Mouse (Mus musculus) heart, embryonic 14.5 days (tissue): Measurements from ENCODE around the gene Klkb1. TPM values are rescaled to one million over a fixed set of nuclear protein-coding genes. Genes with fewer than 3 reads are reported as not detected.

Experiments
- ATAC-seq: fragments of 200-750 bp; cut with Nextera tagmentation; 2 replicates; pipeline ENCODE4 v1.8.0; 2017; ENCODE audit warnings: low read depth, moderate TSS enrichment; ENCODE audit not compliant: insufficient number of reproducible peaks, insufficient read depth, low FRiP score
- H3K27ac ChIP-seq, 2 experiments: fragments of 200-500 bp in 1 of 2; fragments of 300-500 bp in 1 of 2; sonication (generic) in 1 of 2; replicated peaks in 1 of 2; 2 replicates each; pipeline ENCODE4 v1.5.1; 2012 to 2014; ENCODE audit warnings: low read depth in 2 of 2, low read length in 2 of 2, control low read depth in 1 of 2, mild to moderate bottlenecking in 1 of 2, mixed read lengths in 1 of 2; ENCODE audit not compliant: control insufficient read depth in 1 of 2, insufficient read depth in 1 of 2
- H3K27me3 ChIP-seq: fragments of 300-500 bp; sonication (generic); 2 replicates; pipeline ENCODE4 v1.6.1; 2014; ENCODE audit warnings: mild to moderate bottlenecking, low read length, control low read depth; ENCODE audit not compliant: control insufficient read depth, insufficient read depth
- H3K36me3 ChIP-seq: fragments of 300-500 bp; sonication (generic); 2 replicates; pipeline ENCODE4 v1.6.1; 2014; ENCODE audit warnings: mild to moderate bottlenecking, control low read depth, low read length, mixed read lengths; ENCODE audit not compliant: control insufficient read depth, insufficient read depth
- H3K4me1 ChIP-seq, 2 experiments: fragments of 200-500 bp in 1 of 2; fragments of 300-500 bp in 1 of 2; sonication (generic) in 1 of 2; 2 replicates each; pipeline ENCODE4 v1.6.1; 2012 to 2014; ENCODE audit warnings: low read length in 2 of 2, control low read depth in 1 of 2, mixed read lengths in 1 of 2; ENCODE audit not compliant: control insufficient read depth in 2 of 2, insufficient read depth in 2 of 2
- H3K4me2 ChIP-seq: fragments of 300-500 bp; sonication (generic); 2 replicates; pipeline ENCODE4 v1.6.1; 2014; ENCODE audit warnings: mild to moderate bottlenecking, low read length
- H3K4me3 ChIP-seq, 2 experiments: fragments of 200-500 bp in 1 of 2; fragments of 300-500 bp in 1 of 2; sonication (generic) in 1 of 2; 2 replicates each; pipeline ENCODE4 v1.5.1; 2012 to 2014; ENCODE audit warnings: low read length in 2 of 2, mild to moderate bottlenecking in 2 of 2, control low read depth in 1 of 2, low read depth in 1 of 2, moderate library complexity in 1 of 2; ENCODE audit not compliant: control insufficient read depth in 1 of 2, insufficient read depth in 1 of 2
- H3K9ac ChIP-seq: fragments of 300-500 bp; sonication (generic); 2 replicates; pipeline ENCODE4 v1.6.1; 2014; ENCODE audit warnings: mild to moderate bottlenecking, low read length
- H3K9me3 ChIP-seq: fragments of 300-500 bp; sonication (generic); 2 replicates; pipeline ENCODE4 v1.6.1; 2016; ENCODE audit warnings: low read length, control low read depth; ENCODE audit not compliant: control insufficient read depth
- WGBS: fragments of 180-500 bp; shearing (Covaris S2); extraction: QIAGEN DNeasy Blood & Tissue Kit; methylation state at CpG from one replicate; pipeline ENCODE4 v1.1.7; 2014; 5-methylcytosine and 5-hydroxymethylcytosine counted together
- polyA plus RNA-seq: library from polyadenylated mRNA; unstranded; fragments of >200 nt; fragmentation: Nextera tagmentation; extraction: Ambion mirVana; gene quantifications from 2 replicates; pipeline ENCODE4 v1.2.1, GENCODE M21; 2014

The Klkb1 gene
- polyA plus RNA-seq, 1 experiment from 2014 or later: not detected

DNA sequence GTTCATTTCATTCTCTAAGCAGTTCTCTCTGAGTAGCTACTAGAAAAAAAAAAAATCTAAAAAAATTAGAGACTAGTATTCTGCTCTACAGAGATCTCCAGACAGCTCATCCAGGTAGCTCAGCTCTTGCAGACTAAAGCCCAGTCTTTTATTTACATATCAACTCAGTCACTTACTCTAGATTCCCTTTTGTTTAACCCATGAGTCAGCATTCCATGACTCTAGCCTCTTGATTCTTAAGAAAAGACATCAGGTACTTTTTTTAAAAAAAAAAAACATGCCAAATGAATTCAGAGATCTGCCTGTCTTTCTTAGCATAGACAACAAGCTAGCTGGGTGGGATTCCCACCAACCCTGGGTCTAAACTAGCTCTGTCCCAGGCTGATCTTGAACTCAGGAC is 26.2 kb downstream of the Klkb1 start:
- Histone ChIP-seq H3K9me3 (no peaks in the 10 kb centered on the region), H3K4me2 (no peak overlapping the region), H3K4me1 (no peaks in the 10 kb centered on the region), H3K9ac (no peak overlapping the region), H3K27me3 (no peaks in the 10 kb centered on the region), H3K36me3 (no peaks in the 10 kb centered on the region), H3K4me3 (no peak overlapping the region), H3K27ac (no peak overlapping the region)
- ATAC-seq: no peak

DNA sequence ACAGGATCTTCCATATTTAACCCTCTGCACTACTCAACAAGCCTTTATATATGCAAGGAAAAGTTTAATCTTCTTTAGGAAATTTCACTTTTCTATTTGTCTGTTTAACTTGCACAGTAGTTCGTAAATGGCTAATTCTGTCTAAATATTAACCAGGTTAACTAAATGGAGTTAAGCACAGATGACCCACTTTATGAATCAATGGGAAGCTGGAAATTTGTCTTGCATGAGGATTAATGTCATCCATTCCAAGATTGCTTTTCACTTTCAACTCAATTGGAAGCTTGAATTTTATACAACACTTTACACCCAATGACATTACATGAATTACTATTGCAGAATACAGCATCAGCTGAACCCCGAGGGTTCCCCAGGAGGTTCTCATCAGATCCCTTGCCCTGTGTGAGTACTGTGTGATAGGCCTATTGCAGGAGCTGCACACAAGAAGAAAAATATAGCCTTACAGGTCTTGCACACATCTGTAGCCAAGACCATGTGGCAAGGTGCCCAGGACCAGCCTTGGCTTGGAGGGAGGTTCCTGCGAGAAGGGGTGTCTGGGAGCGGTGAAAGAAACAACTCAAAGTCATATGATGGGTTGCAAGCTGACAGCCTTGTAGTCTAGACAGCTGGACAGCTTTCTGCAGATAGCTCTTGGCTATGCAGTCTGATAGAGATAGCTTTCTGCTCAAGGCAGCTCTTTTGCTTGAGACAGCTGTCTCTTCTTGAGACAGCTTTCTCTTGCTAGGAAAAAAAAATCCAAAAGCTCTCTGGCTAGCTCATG is 26.9 kb downstream of the Klkb1 start:
- no peak overlapping the region for H3K9ac ChIP-seq
- no peak overlapping the region for H3K4me2 ChIP-seq
- WGBS: 50% methylated on average over 4 of the region's 4 CpGs
- H3K4me3 ChIP-seq: no peak overlapping the region
- no peak for ATAC-seq
- H3K4me1 ChIP-seq: no peaks in the 10 kb centered on the region
- H3K27ac ChIP-seq: no peak overlapping the region
- no peaks in the 10 kb centered on the region for H3K27me3 ChIP-seq
- no peaks in the 10 kb centered on the region for H3K36me3 ChIP-seq
- no peaks in the 10 kb centered on the region for H3K9me3 ChIP-seq

DNA sequence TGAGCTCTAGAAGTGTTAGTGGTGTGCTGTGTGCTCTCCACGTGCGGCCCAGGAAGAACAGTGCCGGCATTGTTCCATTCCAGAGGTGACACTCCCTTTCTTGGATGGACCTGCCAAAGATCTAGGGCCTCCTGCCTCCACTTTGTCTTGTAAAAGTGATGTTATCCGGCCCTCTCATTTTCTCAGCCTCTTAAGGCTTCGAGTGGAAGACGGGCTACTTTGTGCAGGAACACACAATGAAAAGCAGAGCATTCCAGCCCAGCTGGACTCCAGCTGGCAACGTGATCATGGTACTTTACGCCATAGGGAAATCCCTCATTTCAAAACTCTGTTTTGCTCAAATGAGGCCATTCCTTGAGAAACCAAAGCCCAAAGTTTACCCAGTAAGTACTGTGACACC is 27.7 kb downstream of the Klkb1 start:
- no peak overlapping the region for H3K9ac ChIP-seq
- H3K4me2 ChIP-seq: no peak overlapping the region
- no peaks in the 10 kb centered on the region for H3K9me3 ChIP-seq
- no peak for ATAC-seq
- H3K4me3 ChIP-seq: no peak overlapping the region
- WGBS: 57% methylated on average over 8 of the region's 8 CpGs
- no peaks in the 10 kb centered on the region for H3K4me1 ChIP-seq
- no peak overlapping the region for H3K27ac ChIP-seq
- H3K27me3 ChIP-seq: no peaks in the 10 kb centered on the region
- H3K36me3 ChIP-seq: no peaks in the 10 kb centered on the region

DNA sequence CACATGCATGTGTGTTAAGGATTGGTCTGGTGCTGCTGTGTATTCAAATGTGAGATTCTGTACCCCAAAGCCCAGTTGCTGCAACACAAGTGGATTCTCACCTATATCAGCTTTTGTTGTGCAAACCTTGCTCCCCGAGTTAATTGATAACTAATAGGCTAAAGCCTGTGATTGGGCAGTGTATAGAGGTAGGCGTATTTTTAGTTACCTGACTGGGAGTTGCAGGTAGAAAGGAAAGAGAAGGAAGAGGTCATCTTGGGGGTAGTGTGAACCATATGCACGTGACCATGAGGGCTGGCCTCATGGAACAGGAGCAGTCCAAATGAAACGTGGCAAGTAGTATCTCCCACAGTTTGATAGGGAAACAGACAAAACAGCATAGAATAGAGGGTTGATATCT is 29.7 kb downstream of the Klkb1 start:
- H3K36me3 ChIP-seq: no peaks in the 10 kb centered on the region
- no peak overlapping the region for H3K27ac ChIP-seq
- no peak overlapping the region for H3K9ac ChIP-seq
- no peak overlapping the region for H3K4me3 ChIP-seq
- H3K4me2 ChIP-seq: no peak overlapping the region
- H3K27me3 ChIP-seq: no peaks in the 10 kb centered on the region
- no peaks in the 10 kb centered on the region for H3K9me3 ChIP-seq
- no peaks in the 10 kb centered on the region for H3K4me1 ChIP-seq
- ATAC-seq: no peak
- WGBS: 80% methylated on average over 4 of the region's 4 CpGs

DNA sequence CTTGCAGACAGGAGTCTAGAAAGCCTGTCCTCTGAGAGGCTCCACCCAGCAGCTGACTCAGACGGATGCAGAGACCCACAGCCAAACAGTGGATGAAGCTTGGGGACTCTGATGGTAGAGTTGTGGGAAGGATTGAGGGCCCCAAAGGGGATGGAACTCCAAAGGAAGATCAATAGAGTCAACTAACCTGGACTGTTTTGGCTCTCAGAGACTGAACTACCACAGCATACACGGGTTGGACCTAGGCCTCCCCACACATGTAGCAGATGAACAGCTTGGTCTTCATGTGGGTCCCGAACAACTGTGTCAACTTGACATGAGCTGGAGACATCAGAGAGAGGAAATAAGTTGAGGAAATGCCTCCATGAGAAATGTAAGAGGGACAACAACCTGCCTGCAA is 31.8 kb downstream of the Klkb1 start:
- Histone ChIP-seq H3K4me2 (no peak overlapping the region), H3K4me1 (no peaks in the 10 kb centered on the region), H3K27ac (no peak overlapping the region), H3K4me3 (no peak overlapping the region), H3K36me3 (no peaks in the 10 kb centered on the region), H3K9ac (no peak overlapping the region), H3K9me3 (no peaks in the 10 kb centered on the region), H3K27me3 (no peaks in the 10 kb centered on the region)
- no peak for ATAC-seq
- WGBS: 78% methylated on average over 3 of the region's 3 CpGs

DNA sequence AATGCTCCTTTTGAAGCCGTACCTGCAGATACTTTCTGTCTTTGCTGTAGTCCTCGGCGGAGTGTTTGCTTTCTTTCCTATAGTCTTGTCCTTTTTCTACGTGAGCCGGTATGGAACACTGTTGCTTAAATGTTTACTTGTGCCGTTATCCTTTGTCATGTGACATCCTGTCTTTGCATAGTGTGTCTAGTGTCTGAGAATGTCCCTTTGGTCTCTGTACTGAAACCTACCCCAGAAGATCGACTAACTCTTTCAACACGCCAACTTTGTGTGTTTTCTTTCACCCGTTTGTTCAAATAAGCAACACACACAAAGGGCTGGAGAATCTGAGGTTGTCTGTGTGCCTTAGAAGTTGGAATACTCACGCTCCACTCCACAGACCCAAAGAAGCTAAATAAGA is 32.7 kb downstream of the Klkb1 start, which contains the start of gene F11:
Gene F11 (minus strand): TSS at position 112 of the 400 bp plus-strand sequence.
- ATAC-seq: no peak
- 68% methylated on average over 10 of the region's 10 CpGs for WGBS
- H3K27ac ChIP-seq: no peak within 1 kb of the TSS
- H3K4me2 ChIP-seq: no peak within 1 kb of the TSS
- H3K36me3 ChIP-seq: no peaks in the 10 kb centered on the region
- no peak within 1 kb of the TSS for H3K4me3 ChIP-seq
- H3K9me3 ChIP-seq: no peaks in the 10 kb centered on the region
- no peaks in the 10 kb centered on the region for H3K27me3 ChIP-seq
- no peaks in the 10 kb centered on the region for H3K4me1 ChIP-seq
- no peak within 1 kb of the TSS for H3K9ac ChIP-seq

DNA sequence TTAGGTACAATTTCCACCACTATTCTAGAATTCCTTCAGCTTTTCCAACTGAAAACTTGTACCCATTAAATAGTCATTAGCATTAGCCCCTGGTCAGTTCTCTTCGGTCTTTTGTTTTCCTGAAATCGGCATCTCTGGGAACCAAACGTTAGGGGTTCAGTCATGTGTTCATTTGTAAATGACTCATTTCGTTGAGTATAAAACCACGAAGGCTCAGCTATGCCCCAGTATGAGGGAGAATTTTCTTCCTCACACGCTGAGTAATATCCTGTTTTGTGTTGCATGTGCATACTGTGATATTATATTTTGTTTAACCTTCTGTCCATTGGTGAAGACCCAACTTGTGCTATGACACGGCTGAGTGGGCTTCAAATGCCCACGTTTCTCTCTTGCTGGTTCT is 36.2 kb downstream of the Klkb1 start:
- 76% methylated on average over 8 of the region's 8 CpGs for WGBS
- H3K27me3 ChIP-seq: no peaks in the 10 kb centered on the region
- no peaks in the 10 kb centered on the region for H3K36me3 ChIP-seq
- no peak overlapping the region for H3K27ac ChIP-seq
- no peaks in the 10 kb centered on the region for H3K9me3 ChIP-seq
- no peak overlapping the region for H3K4me2 ChIP-seq
- H3K9ac ChIP-seq: no peak overlapping the region
- no peak for ATAC-seq
- no peak overlapping the region for H3K4me3 ChIP-seq
- no peaks in the 10 kb centered on the region for H3K4me1 ChIP-seq

DNA sequence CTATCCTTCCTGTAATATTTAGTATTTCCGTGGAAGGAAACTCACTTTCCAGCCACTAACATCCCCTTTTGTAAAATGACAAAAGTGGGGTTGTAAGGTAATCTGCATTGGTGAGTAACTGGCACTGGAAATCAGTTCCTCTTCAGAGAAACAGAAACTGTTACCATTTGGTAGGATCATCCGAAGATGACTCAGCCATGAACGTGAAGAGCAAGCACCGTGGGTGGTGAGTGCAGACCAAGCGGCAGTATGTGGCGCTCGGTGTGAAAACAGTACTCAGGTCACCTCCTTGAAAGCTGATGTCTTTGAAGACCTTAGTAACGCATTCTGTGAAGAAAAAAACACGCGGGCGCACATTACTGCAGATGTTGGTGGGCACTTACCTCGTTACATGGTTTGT is 39.6 kb downstream of the Klkb1 start:
- no peak overlapping the region for H3K4me2 ChIP-seq
- H3K9me3 ChIP-seq: no peaks in the 10 kb centered on the region
- H3K27ac ChIP-seq: no peak overlapping the region
- H3K36me3 ChIP-seq: no peaks in the 10 kb centered on the region
- no peak overlapping the region for H3K4me3 ChIP-seq
- no peak overlapping the region for H3K9ac ChIP-seq
- no peaks in the 10 kb centered on the region for H3K27me3 ChIP-seq
- WGBS: 79% methylated on average over 12 of the region's 12 CpGs
- H3K4me1 ChIP-seq: no peaks in the 10 kb centered on the region
- ATAC-seq: no peak
